Mouse (Mus musculus) ES-Bruce4 (cell line): Measurements from ENCODE around the gene Dst. TPM values are rescaled to one million over a fixed set of nuclear protein-coding genes. Genes with fewer than 3 reads are reported as not detected.

Experiments
- H3K27ac ChIP-seq: 2 replicates; pipeline ENCODE4 v1.5.1; 2012; ENCODE audit warnings: low read length, inconsistent platforms; ENCODE audit not compliant: insufficient read depth
- H3K27me3 ChIP-seq: 2 replicates; pipeline ENCODE4 v1.6.1; 2012; ENCODE audit warnings: mild to moderate bottlenecking, low read length, inconsistent platforms; ENCODE audit not compliant: control insufficient read depth, poor library complexity, insufficient read depth, severe bottlenecking
- H3K36me3 ChIP-seq: 2 replicates; pipeline ENCODE4 v1.6.1; 2012; ENCODE audit warnings: inconsistent platforms, mild to moderate bottlenecking, low read length, moderate library complexity; ENCODE audit not compliant: control insufficient read depth, poor library complexity, insufficient read depth, severe bottlenecking
- H3K4me1 ChIP-seq: one replicate; pipeline ENCODE4 v1.8.1; 2011; ENCODE audit warnings: low read length; ENCODE audit not compliant: control insufficient read depth, insufficient read depth
- H3K4me3 ChIP-seq: 2 replicates; pipeline ENCODE4 v1.5.1; 2011; ENCODE audit warnings: low read depth, mild to moderate bottlenecking, low read length
- H3K9ac ChIP-seq: 2 replicates; pipeline ENCODE4 v1.6.1; 2012; ENCODE audit warnings: low read depth, mild to moderate bottlenecking, inconsistent platforms; ENCODE audit not compliant: poor library complexity, severe bottlenecking
- H3K9me3 ChIP-seq: replicated peaks from 2 replicates; pipeline ENCODE4 v1.6.1; 2012; ENCODE audit warnings: mild to moderate bottlenecking, low read length, inconsistent platforms; ENCODE audit not compliant: control insufficient read depth, poor library complexity, insufficient read depth, severe bottlenecking
- CTCF ChIP-seq: IDR thresholded peaks from one replicate; pipeline ENCODE4 v1.8.1; 2011; ENCODE audit warnings: low read depth, low read length
- EP300 ChIP-seq: IDR thresholded peaks from 2 replicates; pipeline ENCODE4 v1.6.1; 2011; ENCODE audit warnings: low read depth, low read length; ENCODE audit not compliant: insufficient read depth
- POLR2A ChIP-seq: IDR thresholded peaks from one replicate; pipeline ENCODE4 v1.8.1; 2011; ENCODE audit warnings: low read length; ENCODE audit not compliant: insufficient read depth
- polyA plus RNA-seq: library from polyadenylated mRNA; stranded (reverse); fragments of >200 nt; gene quantifications from 2 replicates; pipeline ENCODE4 v1.2.4, GENCODE M21; 2011; ENCODE audit warnings: low read depth; ENCODE audit not compliant: missing spikeins, insufficient read depth, insufficient read length

The Dst gene
- polyA plus RNA-seq, 1 experiment, result 296 TPM

DNA sequence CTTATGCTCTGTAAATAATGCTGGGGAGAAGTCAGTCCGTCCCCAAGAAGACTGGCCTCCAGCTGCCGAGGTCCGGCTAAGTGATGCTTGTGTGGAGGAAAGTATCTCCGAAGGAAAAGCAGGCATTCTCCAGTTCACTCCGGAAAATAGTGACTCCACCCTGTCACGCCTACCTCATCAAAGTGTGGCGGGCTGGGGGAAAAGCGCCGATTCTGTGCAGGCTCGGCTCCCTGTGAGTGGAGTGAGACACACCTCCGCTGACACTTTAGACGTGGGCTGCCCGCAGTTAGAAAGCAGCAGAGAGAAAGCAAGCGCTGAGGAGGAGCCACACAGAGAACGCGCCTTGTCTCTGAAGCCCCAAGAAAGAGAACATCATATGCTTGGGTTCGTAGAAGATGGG lies 284.1 kb downstream of the Dst start:
- Histone ChIP-seq H3K9me3 (no peaks in the 10 kb centered on the region), H3K36me3 (peaks cover 58% of the 10 kb centered on the region), H3K9ac (no peak overlapping the region), H3K4me1 (no peaks in the 10 kb centered on the region), H3K27me3 (no peaks in the 10 kb centered on the region), H3K4me3 (no peak overlapping the region), H3K27ac (no peak overlapping the region)
- TF ChIP-seq POLR2A, result no peak

GRCm38 (mm10) chr1:34200791-34201190 lies 292.8 kb downstream of the Dst start:
- H3K9me3 ChIP-seq, result no peaks in the 10 kb centered on the region
- no peaks in the 10 kb centered on the region for H3K27me3 ChIP-seq
- H3K4me1 ChIP-seq, result no peaks in the 10 kb centered on the region
- no peak overlapping the region for H3K27ac ChIP-seq
- TF ChIP-seq CTCF (no peak), EP300 (no peak), POLR2A (no peak)
- H3K9ac ChIP-seq, result no peak overlapping the region
- H3K36me3 ChIP-seq, result peaks cover 69% of the 10 kb centered on the region
- no peak overlapping the region for H3K4me3 ChIP-seq

- H3K4me1 ChIP-seq, result no peaks in the 10 kb centered on the region
- no peak overlapping the region for H3K9ac ChIP-seq
- H3K4me3 ChIP-seq, result no peak overlapping the region
- no peaks in the 10 kb centered on the region for H3K9me3 ChIP-seq
- H3K27me3 ChIP-seq, result no peaks in the 10 kb centered on the region
- H3K36me3 ChIP-seq, result peaks cover 63% of the 10 kb centered on the region
- TF ChIP-seq POLR2A (no peak), CTCF (no peak), EP300 (no peak)
- no peak overlapping the region for H3K27ac ChIP-seq
Measured at GRCm38 (mm10) chr1:34201483-34201882, 293.5 kb downstream of the Dst start.

- H3K36me3 ChIP-seq, result peaks cover 64% of the 10 kb centered on the region
- H3K4me1 ChIP-seq, result no peaks in the 10 kb centered on the region
- no peaks in the 10 kb centered on the region for H3K9me3 ChIP-seq
- no peak overlapping the region for H3K4me3 ChIP-seq
- TF ChIP-seq POLR2A, result no peak
- no peak for TF ChIP-seq CTCF
- no peak for TF ChIP-seq EP300
- no peaks in the 10 kb centered on the region for H3K27me3 ChIP-seq
- H3K27ac ChIP-seq, result no peak overlapping the region
- no peak overlapping the region for H3K9ac ChIP-seq
Measured at GRCm38 (mm10) chr1:34211704-34212103, 303.7 kb downstream of the Dst start.

- Histone ChIP-seq H3K27ac (no peak overlapping the region), H3K4me1 (no peaks in the 10 kb centered on the region), H3K9me3 (no peaks in the 10 kb centered on the region), H3K9ac (no peak overlapping the region), H3K27me3 (no peaks in the 10 kb centered on the region), H3K36me3 (peaks cover 54% of the 10 kb centered on the region), H3K4me3 (no peak overlapping the region)
- TF ChIP-seq CTCF (no peak), EP300 (no peak), POLR2A (no peak)
Measured at GRCm38 (mm10) chr1:34216456-34216855, 308.4 kb downstream of the Dst start.

- Histone ChIP-seq H3K27ac (no peak overlapping the region), H3K36me3 (peaks cover 38% of the 10 kb centered on the region), H3K9ac (no peak overlapping the region), H3K4me1 (no peaks in the 10 kb centered on the region), H3K4me3 (no peak overlapping the region), H3K27me3 (no peaks in the 10 kb centered on the region), H3K9me3 (no peaks in the 10 kb centered on the region)
- peak; percentile 98 for TF ChIP-seq CTCF
- TF ChIP-seq EP300, result no peak
Measured at GRCm38 (mm10) chr1:34218323-34218722, 310.3 kb downstream of the Dst start.
